Mouse (Mus musculus) adrenal gland, postnatal 14 days (tissue): ENCODE results near the gene Asic4. TPM values are rescaled to one million over a fixed set of nuclear protein-coding genes. Genes with fewer than 3 reads are reported as not detected.
A peak's percentile ranks its signal among the peaks of the same experiment; 100 is the strongest.

Source experiments
- DNase-seq: peaks from one replicate; pipeline ENCODE4 v3.0.0; 2021; ENCODE audit warnings: mixed read lengths
- total RNA-seq: library from RNA; stranded (reverse); gene quantifications from 2 replicates; pipeline ENCODE4 v1.2.3, GENCODE M21; 2021

Gene Asic4
- total RNA-seq, 1 experiment from 2014 or later = 4.2 TPM

- peak; percentile 48 for DNase-seq
Measured at GRCm38 (mm10) chr1:75503651-75503980, 53.4 kb downstream of the Asic4 start.

GRCm38 (mm10) chr1:75504256-75505045, 54.2 kb downstream of the Asic4 start:
- DNase-seq = peak; percentile 46

- peak; percentile 91 for DNase-seq
Measured at GRCm38 (mm10) chr1:75505159-75505955, 55.1 kb downstream of the Asic4 start.

GRCm38 (mm10) chr1:75505956-75506831, 56.0 kb downstream of the Asic4 start, which contains the start of gene Obsl1:
TSS of gene Obsl1 (minus strand) at chr1:75506452.
- DNase-seq = peak; percentile 80

- DNase-seq = peak; percentile 68
Measured at GRCm38 (mm10) chr1:75507006-75507405, 56.8 kb downstream of the Asic4 start, which contains the start of gene Inha. TSS of gene Inha (plus strand) at chr1:75507077.

GRCm38 (mm10) chr1:75509586-75509985, 59.4 kb downstream of the Asic4 start:
- peak; percentile 45 for DNase-seq

GRCm38 (mm10) chr1:75510154-75510553, 59.9 kb downstream of the Asic4 start:
- DNase-seq = no peak

- DNase-seq = peak; percentile 48
Measured at GRCm38 (mm10) chr1:75511437-75512210, 61.4 kb downstream of the Asic4 start.

GRCm38 (mm10) chr1:75512550-75512949, 62.3 kb downstream of the Asic4 start:
- DNase-seq = no peak

- peak; percentile 69 for DNase-seq
Measured at GRCm38 (mm10) chr1:75516703-75517380, 66.6 kb downstream of the Asic4 start.

- no peak for DNase-seq
Measured at GRCm38 (mm10) chr1:75517984-75518383, 67.7 kb downstream of the Asic4 start.

GRCm38 (mm10) chr1:75518427-75518826, 68.2 kb downstream of the Asic4 start:
- no peak for DNase-seq

GRCm38 (mm10) chr1:75519576-75519975, 69.3 kb downstream of the Asic4 start:
- peak; percentile 73 for DNase-seq

GRCm38 (mm10) chr1:75521321-75522031, 71.2 kb downstream of the Asic4 start, which contains the start of gene Stk11ip:
TSS of gene Stk11ip (plus strand) at chr1:75521529.
- peak; percentile 96 for DNase-seq

Other genes with a start within 250 kb of the Asic4 start
- 18.0 and 24.7 TPM in 2 replicates for gene Glb1l, start 239.6 kb upstream of the Asic4 start, total RNA-seq
- gene Stk16, start 239.6 kb upstream of the Asic4 start, total RNA-seq = 95.6 and 104 TPM in 2 replicates
- 42.9 and 53.1 TPM in 2 replicates for gene Tuba4a, start 230.6 kb upstream of the Asic4 start, total RNA-seq
- not detected in 2 replicates for gene A630095N17Rik, start 218.3 kb upstream of the Asic4 start, total RNA-seq
- gene Dnajb2, start 214.0 kb upstream of the Asic4 start, total RNA-seq = 49.3 and 66.8 TPM in 2 replicates
- 46.5 and 57.2 TPM in 2 replicates for gene Ptprn, start 185.9 kb upstream of the Asic4 start, total RNA-seq
- 119 and 126 TPM in 2 replicates for gene Resp18, start 172.0 kb upstream of the Asic4 start, total RNA-seq
- 92.5 and 101 TPM in 2 replicates for gene Dnpep, start 132.4 kb upstream of the Asic4 start, total RNA-seq
- 19.8 and 26.9 TPM in 2 replicates for gene Des, start 90.1 kb upstream of the Asic4 start, total RNA-seq
- 11.0 and 18.3 TPM in 2 replicates for gene Speg, start 75.1 kb upstream of the Asic4 start, total RNA-seq
- 58.8 and 74.2 TPM in 2 replicates for gene Gmppa, start 14.5 kb upstream of the Asic4 start, total RNA-seq
- 40.7 and 47.0 TPM in 2 replicates for gene Chpf, start 28.9 kb downstream of the Asic4 start, total RNA-seq
- gene Tmem198, start 29.1 kb downstream of the Asic4 start, total RNA-seq = 2.9 and 3.3 TPM in 2 replicates
- 98.3 and 99.4 TPM in 2 replicates for gene Obsl1, start 56.0 kb downstream of the Asic4 start, total RNA-seq
- 85.9 and 116 TPM in 2 replicates for gene Inha, start 56.6 kb downstream of the Asic4 start, total RNA-seq
- 15.4 and 21.7 TPM in 2 replicates for gene Stk11ip, start 71.1 kb downstream of the Asic4 start, total RNA-seq
- gene Slc4a3, start 95.8 kb downstream of the Asic4 start, total RNA-seq = 67.4 and 89.2 TPM in 2 replicates